Mouse (Mus musculus) spleen, postnatal 36 days (tissue): Measurements from ENCODE around the gene Dgat2.

Experiments used
- DNase-seq, 2 experiments: peaks; one replicate each; pipeline ENCODE4 v3.0.0; 2022; ENCODE audit warnings: low spot score in 2 of 2, mixed read lengths in 1 of 2

Gene Dgat2

DNA sequence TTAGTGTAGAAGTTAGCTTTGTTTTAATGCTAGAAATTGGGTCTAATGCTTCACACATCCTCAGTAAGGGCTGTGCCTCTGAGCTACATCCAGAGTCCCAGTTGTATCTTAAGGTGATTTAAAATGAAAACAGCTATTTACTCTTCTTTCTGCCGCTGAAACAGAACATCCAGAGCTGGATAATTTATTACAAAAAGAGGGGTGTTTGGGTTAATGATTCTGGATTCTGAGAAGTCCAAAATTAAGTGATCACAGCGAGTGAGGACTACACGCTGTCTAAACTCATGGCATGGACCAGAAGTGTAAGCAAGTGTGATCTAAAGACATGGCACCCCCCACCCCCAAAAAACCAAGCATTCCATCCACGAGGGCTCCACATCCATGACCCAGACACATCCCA lies 11.4 kb upstream of the Dgat2 start:
- no peak for DNase-seq

- DNase-seq: no peak
Measured at GRCm38 (mm10) chr7:99191411-99191810, 8.9 kb upstream of the Dgat2 start.

DNA sequence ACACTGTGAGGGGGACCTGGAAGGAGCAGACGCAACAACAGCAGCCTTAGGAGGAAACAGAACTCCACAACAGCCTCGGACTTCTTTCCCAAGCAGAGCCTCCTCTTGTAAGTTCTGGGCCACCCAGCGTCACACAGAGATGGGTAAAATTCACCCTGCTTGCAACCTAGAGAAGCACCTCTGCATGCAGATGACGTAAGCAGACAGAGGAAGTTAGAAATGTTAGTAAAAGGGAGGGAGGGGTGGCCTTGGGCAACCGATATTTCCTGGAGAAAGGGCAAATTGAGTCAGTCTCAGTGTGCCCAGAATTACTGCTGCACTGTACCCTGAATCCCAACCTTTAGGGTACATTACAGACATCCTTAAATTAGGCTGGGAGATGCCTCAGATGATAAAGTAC lies 7.4 kb upstream of the Dgat2 start:
- peak in 1 of 2 experiments; percentile 23 for DNase-seq

DNA sequence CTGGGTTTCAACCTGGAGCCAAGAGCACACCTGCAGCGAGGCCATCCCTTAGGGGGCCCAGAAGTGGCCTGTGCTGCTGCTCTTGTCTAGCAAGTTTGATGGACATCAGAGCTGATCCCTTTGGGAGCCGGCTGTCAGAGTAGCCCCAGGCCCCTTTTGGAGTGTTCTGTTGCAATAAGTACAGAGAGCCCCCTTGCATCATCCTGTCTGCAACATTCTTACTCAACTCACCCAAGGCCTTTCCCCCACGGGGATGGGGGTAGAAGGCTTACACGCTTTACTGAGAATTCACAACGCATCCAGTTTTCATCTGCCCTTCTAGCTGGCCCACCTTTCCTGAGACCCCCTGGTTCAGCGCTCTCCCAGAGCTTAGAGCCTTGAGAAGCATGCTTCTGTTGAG lies 6.1 kb upstream of the Dgat2 start:
- no peak for DNase-seq

DNA sequence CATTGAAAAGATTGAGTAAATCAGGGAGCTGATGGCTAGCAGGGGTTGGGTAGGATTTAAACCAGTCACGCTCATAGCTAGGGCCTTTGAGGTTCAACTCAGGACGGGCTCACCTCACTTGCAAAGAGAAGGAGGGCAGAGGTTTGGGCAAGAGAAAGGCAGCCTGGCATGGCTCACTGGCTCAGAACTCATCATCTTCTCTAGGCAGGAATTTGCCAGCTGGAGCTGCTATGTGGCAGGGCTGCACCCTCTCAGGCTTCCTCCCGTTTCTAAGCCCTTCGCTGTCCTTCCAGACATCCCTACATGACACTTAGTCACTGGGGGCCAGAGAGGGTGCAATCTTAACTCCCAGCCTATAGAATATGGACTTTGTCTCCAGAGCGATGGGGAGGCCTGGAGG lies 4.9 kb upstream of the Dgat2 start:
- no peak for DNase-seq

DNA sequence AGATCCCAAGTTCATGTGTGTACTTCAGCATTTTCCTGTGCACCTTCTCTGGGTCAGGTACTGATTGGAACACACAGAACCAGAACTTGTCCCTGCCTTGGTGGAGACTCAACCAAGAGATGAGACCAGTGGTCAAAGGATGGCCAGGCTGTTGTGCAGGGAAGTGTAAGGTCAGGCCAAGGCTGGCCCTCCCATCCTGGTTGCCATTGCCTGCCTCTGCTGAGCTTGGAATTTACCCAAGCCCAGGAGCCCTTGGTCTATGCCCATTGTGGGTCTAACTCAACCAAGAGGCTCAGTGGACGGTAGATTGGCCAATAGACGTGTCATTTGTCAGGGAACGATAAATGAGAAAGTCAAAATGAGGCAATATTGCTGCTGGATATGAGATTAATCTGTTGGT lies 2.9 kb upstream of the Dgat2 start:
- no peak for DNase-seq

GRCm38 (mm10) chr7:99183751-99184150 lies 1.2 kb upstream of the Dgat2 start:
- DNase-seq: peak in 1 of 2 experiments; percentile 31

GRCm38 (mm10) chr7:99181619-99182431 lies 694 bp downstream of the Dgat2 start:
- no peak for DNase-seq

DNA sequence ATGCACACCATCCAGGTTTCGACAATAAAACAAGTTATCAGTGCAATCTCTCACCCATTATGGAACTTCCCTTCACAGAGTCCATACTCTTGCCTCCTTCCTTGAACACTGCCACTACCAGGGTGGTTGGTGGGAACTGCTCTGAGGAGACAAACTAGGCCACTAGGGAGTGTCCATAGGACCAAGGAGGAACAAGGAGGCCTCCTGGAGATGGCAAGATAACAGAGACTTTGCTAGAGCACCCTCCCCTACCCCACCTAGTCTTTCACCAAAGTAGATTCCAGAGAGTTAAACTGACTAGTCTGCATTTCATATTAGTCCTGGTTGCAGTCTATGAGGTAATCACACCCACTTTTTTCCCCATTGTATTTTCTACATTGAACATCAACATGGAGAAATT lies 2.4 kb downstream of the Dgat2 start:
- no peak for DNase-seq

- no peak for DNase-seq
Measured at GRCm38 (mm10) chr7:99179271-99179670, 3.2 kb downstream of the Dgat2 start.

DNA sequence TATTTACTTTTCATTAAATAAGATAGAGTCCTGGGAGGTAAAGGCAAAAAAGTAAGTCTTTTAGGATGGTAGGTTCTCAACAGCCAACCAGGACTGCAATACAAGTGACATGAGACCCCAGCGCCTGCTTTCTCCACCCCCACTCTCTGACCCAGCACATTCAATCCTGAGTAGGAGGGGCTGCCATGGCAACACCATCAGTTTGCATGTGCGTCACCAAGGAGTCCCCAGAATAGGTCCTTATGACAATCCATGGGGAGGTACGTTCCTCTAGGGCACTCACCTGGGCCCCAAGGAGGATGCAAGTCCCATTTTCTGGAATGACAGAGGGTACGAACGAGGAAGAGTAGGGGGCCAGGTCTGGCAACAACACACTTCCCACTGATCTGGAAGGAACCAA lies 5.1 kb downstream of the Dgat2 start:
- DNase-seq: no peak

- DNase-seq: no peak
Measured at GRCm38 (mm10) chr7:99175666-99176065, 6.9 kb downstream of the Dgat2 start.

GRCm38 (mm10) chr7:99175118-99175517 lies 7.4 kb downstream of the Dgat2 start:
- DNase-seq: no peak

GRCm38 (mm10) chr7:99174006-99174405 lies 8.5 kb downstream of the Dgat2 start:
- DNase-seq: no peak

GRCm38 (mm10) chr7:99172898-99173297 lies 9.6 kb downstream of the Dgat2 start:
- peak; percentile 21 to 41 for DNase-seq

- no peak for DNase-seq
Measured at GRCm38 (mm10) chr7:99171730-99172463, 10.6 kb downstream of the Dgat2 start.

DNA sequence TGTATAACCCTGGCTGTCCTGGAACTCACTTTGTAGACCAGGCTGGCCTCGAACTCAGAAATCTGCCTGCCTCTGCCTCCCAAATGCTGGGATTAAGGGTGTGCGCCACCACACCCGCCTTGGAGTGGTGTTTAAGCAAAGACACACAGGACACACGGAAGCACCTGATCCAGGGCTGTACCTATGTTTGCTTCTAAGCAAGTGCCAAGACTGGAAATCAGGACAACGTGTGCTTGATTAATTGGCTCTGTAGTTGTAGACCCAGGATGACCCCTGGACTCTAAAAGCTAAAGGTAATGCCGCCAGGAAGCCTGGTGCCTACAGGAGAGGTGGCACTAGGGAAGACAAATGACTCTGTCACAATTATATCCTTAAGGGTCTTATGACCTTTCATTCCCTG lies 12.0 kb downstream of the Dgat2 start:
- DNase-seq: no peak

GRCm38 (mm10) chr7:99169717-99170403 lies 12.7 kb downstream of the Dgat2 start:
- no peak for DNase-seq

GRCm38 (mm10) chr7:99168756-99169155 lies 13.8 kb downstream of the Dgat2 start:
- no peak for DNase-seq

- DNase-seq: no peak
Measured at GRCm38 (mm10) chr7:99167939-99168338, 14.6 kb downstream of the Dgat2 start.

DNA sequence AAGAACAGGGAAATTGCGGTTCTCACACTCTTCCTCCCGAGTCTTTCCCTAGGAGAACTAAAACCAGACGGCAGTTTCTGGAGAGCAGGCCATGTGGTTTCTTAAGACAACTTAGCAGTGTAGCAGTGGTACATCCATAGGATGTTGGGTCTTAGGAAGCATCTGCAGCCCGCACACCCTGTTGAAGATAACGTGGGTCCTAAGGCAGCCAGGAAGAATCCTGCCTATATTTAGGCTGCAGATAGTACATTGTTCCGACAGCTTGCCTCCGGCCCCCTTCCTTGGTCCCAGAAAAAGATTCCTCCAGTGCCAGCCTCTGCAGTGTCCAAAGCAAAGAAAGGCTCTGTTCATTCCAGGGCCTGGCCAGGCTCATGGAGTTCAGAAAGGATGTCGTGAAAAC lies 16.4 kb downstream of the Dgat2 start:
- DNase-seq: no peak

DNA sequence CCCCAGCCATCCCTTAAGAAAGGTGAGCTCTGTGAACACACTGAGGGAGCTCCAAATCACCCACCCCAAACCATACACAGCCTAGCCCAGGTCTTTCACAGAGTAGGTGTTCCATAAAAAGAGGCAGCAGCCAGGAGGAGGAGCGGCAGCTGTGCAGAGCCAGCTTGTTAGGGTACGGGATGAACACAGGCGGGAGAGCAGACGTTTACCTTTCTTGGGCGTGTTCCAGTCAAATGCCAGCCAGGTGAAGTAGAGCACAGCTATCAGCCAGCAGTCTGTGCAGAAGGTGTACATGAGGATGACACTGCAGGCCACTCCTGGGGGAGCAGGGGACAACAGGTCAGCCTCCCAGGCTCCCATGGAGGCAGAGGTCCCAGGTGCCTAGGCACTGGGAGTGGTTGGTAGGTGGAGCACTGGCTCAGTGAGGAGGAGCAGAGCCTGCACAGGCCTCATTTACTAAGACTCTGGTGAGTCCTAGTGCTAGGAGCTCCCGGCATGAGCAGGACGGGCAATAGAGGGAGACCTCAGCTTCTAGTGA lies 17.6 kb downstream of the Dgat2 start:
- DNase-seq: no peak
